Mouse (Mus musculus) left cerebral cortex, adult 11 months (tissue): ENCODE measurements around the gene Dhx8.

Source experiments
- DNase-seq: peaks from one replicate; pipeline ENCODE4 v3.0.0; 2022; ENCODE audit warnings: low spot score

Dhx8 gene

DNA sequence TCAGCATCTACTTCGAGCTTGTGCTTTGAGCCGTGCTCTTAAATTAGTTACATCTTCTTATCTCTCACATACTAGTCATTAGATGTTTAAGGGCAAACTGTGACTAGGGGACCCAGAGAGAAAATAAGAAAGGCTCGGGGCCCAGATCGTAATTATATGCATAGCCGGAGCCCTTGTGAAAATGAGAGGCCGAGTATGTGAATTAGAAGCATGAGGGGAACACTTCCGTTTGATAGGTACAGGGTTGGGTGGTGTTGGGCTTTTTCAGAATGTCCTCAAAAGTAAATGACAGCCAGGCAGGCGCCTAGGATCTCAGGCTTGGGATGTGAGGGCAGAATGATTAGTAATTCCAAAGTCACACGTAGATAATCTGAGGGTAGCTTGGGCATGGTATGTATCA is 877 bp downstream of the Dhx8 start:
- no peak for DNase-seq

DNA sequence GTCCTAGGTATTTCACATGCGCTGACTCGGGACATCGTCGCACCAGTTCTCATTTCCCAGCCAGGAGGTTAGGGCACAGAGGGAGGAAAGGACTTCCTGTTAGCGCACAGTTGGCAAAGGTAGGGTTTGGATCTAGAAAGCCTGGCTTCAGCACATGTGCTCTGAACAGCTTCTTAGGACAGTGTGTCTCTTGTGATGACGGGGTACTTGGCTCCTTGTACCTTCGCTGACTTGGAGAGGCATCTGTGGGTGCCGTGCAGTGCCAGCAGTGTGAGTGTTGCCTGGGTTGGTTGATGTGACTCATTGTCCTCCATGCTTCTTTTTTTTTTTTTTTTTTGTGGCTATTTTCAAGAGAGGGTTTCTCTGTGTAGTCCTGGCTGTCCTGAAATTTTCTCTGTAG is 23.9 kb downstream of the Dhx8 start:
- no peak for DNase-seq

DNA sequence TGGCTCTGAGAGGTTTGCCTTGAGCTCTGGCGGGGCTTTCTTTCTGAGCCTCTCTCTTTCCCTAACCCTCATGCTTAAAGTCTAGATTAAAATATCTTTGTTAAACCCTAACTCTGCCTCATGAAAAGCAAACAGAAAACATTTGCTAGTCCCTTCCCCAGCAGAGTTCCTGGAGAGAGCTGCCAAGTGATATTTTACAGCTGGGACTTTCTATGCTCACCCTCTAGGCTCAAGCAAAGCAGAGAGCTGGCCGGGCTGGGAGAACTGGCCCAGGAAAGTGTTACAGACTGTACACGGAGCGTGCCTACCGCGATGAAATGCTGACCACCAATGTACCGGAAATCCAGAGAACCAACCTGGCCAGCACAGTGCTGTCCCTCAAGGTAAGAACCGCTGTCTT is 24.6 kb downstream of the Dhx8 start:
- no peak for DNase-seq

DNA sequence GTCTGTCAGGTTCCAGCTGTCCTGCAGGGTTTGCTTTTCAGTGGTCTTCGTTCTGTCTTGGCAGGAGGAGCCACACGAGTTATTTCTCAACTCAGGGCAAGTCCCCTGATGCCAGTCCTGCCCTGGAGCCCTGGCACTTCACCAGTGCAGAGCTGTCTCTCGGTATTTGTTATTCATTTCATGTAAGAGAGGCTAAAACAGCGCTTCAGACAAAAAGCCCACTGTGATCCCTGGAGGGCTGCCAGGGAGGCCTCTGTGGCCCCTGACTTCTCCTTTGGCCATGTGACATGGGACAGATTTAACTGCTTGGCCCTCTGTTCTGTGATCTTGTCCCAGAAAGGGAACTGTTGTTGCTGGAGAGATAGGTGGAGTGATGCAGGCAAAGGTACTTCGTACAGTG is 25.7 kb downstream of the Dhx8 start:
- DNase-seq, result peak; percentile 37

DNA sequence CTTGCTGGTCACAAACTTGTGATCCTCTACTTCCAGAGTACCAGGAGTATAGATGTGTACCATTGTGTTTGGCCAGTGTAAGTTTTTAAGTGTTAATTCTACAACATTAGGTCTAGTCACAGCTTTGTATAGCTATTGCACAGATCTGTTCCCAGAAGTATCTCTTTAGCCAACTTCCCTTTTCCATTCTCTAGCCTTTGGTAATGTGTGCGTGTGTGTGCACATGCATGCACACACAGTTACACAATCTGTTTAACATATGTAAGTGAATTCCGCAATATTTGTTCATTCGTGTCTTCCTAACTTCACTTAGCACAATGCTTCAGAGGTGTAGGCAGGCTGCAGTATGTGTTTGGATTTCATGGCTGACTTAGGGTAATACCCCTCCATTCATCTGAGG is 26.8 kb downstream of the Dhx8 start:
- no peak for DNase-seq

DNA sequence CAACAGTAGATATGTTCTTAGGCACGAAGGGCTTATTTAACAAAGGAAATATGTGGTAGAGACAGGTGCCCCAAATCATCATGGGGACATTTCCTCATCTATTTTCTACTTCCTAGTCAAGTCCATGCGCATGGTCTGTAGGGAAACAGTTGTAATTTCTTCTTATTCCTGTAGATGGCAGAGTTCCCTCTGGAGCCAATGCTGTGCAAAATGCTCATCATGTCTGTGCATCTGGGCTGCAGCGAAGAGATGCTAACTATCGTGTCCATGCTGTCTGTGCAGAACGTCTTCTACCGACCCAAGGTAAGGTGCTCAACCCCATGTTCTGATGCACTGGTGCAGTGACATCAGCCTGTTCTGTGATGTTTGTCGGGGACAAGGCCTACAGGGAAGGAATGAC is 31.0 kb downstream of the Dhx8 start:
- peak; percentile 52 for DNase-seq

DNA sequence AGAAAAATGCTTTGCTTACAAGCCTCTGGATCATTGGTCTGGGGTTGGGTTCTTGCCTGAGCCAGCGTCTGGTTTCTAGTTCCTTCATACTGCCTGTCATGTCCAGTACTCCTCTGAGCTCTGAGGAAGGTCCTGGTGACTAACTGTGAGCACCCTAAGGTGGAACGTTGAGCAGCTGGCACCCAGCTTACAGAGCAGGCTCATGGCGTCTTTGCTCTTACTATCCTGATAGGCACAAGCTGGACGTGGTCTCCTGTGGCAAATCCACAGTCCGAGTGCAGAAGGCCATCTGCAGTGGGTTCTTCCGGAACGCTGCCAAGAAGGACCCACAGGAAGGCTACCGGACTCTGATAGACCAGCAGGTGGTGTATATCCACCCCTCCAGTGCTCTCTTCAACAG is 31.8 kb downstream of the Dhx8 start:
- no peak for DNase-seq

DNA sequence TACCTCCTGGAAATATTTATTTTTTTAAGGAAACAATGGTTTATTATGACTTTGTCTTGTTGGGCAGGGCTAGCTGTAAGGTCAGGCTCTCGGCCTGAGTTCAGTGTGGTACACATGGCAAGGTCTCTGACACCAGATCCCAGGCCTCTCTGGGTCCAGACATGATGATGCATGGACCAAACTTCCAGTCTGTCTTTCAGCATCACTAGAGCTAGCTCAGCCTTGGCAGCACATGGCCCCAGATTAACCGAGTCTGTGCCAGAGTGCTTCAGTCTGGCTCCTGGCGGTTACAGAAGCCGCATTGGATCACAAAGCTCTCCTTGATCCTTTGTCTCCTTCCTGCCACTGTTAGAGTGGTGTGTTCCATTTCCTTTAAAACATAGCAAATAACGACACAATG is 34.6 kb downstream of the Dhx8 start:
- no peak for DNase-seq

DNA sequence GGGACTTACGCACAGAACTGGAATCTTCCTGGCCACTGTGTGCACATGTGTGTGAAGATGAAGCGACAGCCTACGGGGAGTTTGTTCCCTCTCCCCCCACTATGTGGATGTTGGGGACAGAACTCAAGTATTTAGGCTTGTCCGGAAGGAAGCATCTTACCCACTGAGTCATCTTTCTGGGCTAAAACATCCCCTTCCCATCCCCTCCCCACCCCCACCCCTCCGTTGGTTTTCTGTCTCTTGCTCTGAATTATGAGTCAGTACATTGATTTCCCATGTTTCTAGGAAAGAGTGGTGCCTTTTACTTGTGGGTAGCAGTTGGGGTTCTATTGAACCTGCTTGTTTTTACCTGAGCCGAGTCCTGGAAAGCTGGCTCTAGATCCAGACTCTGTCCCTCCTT is 36.0 kb downstream of the Dhx8 start:
- no peak for DNase-seq

DNA sequence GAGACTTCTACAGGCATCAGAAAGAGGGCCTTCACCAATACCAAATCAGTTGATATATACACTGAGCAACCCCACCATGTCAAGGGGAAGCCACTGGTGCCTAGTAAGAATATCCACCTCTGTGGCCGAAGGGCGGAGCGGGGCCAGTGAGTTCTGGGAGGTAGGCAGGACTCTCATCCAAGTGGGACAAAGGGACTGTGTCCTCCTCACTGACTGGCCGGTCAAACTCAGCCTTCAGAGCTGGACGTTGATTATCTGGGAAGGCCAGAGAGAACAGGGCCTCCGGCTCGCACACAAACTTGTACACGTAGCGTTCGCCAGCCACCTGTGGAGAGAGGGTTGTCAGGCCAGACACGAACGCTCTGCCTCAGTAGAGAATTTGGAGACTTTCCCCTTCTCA is 37.5 kb downstream of the Dhx8 start:
- no peak for DNase-seq

DNA sequence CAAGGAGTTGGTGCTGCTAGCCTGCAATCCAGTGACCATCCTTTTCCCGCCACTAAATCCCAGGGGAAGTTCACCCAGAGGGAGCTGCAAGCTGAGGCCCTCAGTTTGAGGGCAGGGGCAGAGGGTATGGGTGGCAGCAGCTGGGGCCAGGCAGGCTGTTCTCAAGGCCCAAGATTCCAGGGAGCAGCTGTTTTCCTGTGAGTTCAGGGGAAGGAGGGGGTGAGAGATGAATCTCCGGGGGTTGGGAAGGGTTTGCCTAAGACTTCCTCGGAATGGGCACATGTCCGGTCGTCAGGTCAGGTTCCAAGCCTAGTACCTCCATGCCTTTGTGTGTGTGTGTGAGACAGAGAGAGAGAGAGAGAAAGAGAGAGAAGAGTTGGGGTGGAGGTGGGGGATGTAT is 39.3 kb downstream of the Dhx8 start:
- DNase-seq, result no peak

DNA sequence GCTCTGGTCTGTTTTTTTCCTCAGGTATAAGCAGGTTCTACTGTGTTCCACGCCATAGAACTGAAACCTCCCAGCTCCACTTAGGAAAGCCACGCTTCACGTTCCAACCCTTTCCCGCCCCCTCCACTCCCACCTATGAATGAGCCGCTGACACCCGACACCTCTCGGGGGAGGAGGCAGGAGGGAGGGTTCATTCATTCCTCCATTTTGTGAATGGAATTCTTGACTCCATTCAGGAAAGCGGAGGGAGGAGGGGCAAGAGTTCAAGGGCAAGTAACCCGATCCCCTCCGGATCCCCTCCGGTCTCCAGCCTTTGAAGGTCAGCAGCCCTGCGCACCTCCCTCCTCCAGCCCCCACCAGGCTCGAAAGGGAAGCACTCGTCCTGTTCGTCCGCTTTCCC is 39.7 kb downstream of the Dhx8 start:
- DNase-seq, result no peak

DNA sequence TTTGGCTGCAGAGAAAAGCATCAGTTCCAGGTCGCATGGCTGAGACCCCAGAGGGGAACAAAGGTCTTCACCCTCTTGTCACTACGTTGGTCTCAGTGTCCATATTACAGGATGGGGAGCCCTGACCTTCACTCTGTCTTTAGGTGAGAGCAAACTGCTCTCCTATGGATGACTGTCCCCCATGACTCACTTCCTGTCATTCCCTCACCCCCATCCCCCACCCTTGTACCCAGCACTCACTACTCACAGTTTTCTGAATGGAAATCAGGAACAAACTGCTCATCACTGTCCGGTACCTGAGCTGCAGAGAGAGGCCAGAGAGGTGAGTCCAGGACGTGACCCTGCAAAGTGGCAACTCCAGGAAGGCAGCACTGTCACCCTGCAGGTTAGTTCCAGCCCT is 44.1 kb downstream of the Dhx8 start:
- DNase-seq, result no peak

DNA sequence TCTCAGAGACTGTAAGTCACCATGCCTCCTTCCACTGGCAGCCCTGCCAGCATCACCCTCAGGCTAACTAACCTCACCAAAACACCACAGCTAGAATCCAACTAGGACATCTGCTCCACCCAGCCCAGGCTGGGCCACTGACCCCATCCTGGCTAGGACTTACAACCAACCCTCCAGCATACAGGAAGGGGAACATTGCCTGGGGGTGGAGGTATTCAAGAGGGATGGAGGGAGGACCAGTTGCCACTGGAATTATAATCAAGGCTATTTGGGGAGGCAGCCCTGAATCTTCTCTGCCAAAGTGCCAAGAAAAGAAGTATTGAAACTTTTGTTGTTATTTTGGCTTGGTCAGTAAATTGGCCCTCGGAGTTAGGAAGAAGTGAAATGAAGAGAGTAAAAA is 50.4 kb downstream of the Dhx8 start:
- DNase-seq, result no peak

DNA sequence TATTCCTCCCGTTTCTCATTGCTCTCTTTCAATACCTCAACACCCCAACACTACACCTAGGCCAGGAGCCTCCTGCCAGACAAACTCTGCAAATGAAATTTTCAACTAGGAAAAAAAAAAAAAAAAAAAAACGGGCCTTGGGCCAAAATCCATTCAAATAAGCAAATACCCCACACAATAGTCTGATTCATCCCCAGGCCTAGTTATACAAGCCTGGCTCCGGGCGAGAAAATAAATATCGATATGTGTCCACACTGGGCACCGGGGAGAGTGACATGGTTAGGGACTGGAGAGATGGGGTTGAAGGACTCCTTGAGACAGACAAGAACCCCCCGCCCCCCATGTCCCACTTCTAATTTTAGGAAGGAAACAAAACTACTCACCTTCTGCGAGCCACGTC is 50.9 kb downstream of the Dhx8 start:
- DNase-seq, result no peak

DNA sequence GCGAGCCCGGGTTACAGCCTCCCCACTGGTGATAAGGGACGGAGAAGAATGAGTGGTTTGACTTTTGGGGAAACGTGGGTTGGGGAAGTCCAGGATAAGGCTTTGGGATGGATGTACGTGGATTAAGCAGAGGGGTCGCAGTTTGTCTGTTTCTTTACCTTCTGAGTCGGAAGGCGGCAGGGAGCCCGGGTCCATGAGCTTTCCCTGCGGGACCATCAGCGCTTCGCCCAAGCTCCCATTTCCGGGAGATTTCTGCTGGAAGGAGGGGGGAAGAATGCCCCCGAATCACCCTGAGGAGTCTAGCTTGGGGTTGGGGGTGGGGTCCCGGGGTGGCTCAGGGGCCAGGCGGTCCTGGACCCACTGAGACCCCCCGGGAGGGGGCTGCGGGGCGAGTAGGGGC is 51.4 kb downstream of the Dhx8 start:
- no peak for DNase-seq

DNA sequence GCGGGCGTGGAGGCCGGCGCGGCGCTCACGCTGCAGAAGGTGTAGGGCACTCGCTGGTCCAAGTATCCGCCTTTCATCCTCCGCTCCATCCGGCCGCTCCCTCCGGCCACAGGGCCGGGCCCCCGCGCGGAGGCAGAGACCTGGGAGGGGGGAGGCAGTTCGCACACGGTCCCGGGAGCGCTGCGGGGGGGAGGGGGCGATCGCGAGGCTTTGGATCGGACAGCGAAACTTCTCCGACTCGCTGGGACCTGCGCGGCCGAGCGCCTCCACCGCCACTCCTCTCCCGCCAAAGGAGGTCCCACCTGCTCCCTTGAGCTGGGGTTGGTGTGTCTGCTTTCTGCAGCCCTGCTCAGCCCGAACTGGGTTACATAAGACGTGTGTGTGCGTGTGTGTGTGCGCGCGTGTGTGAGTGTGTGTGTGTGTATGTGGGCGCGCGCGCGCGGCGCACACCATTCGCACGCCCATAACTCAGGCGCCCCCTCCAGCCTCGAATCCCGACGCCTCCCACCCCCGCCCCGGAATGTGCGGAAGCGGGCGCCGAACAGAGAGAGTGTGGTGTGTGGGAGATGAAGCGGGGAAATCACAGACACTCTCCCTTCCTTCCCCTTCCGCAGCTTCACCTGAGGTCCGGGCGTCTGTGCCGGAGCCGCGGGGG is 51.9 kb downstream of the Dhx8 start:
- peak; percentile 26 for DNase-seq

DNA sequence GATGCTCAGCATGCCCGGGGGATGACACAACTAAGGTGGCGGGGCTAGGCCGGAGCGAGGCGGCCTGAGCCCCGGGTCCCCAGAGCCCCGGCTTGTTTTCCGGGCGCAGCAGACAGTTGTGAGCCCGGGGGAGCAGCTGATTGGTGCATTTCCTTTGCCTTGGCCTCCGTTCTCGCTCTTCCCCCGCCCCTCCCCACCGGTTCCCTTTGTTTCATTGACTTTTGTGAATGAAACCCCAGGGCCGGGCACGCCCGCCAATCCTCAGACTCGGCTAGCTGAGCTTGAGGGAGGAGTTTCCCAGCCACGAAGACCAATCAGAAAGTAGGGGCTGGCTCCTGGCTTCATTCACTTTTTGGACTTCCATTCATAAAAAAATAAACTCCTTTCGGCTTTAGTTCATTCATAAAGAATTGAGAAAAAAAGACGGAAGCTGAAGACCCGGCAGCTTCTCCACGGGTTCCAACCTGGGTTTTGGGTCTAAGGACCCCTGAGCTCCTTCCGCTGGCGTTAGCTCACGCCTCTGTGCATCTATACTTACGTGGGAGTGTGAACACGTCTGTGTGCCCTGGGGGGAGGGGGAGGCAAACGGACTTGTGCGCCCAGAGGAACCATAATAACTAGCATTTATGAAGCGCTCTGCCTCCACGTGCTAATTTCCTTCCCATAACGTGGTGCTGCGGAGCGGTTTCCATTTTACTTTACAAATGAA is 52.6 kb downstream of the Dhx8 start, which contains the start of gene Etv4:
TSS of gene Etv4 (minus strand) at position 229 of the 709 bp plus-strand sequence.
- peak; percentile 82 for DNase-seq

DNA sequence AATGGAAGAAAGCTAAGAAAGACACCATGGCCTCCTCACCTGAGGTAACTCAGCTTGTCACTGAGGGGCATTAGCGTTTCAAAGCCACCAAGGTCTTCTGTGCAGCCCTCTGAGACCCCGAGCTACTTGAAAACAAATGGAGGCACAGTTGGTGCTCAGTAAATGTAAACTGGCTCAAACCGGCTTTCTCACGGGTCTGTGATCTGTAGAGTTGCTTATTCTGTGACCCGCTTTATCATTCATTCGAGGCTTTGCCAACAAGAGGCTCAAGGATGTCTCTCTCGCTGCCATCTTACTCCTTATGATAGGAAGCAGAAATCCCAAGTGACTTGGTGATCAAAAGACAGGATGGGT is 53.1 kb downstream of the Dhx8 start:
- DNase-seq, result no peak

DNA sequence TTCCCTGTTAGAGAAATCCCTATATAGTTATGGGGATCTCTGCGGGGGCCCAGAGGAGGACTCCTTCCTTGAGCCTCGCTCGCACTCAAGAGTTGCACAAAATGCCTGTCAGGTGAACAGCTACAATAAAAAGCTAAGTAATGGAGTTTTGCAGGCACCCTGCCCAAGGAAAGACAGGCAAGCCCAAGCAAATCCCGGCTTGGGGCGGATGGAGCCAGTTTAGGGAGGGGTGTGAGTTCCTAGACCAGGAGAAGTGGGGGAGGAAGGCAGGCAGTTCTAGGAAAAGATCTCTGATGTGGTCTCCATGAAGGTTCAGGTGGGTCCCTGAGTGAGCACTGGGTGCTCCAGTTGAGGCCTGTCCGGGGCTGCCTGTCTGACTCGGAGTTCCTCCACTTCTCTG is 53.9 kb downstream of the Dhx8 start:
- no peak for DNase-seq

DNA sequence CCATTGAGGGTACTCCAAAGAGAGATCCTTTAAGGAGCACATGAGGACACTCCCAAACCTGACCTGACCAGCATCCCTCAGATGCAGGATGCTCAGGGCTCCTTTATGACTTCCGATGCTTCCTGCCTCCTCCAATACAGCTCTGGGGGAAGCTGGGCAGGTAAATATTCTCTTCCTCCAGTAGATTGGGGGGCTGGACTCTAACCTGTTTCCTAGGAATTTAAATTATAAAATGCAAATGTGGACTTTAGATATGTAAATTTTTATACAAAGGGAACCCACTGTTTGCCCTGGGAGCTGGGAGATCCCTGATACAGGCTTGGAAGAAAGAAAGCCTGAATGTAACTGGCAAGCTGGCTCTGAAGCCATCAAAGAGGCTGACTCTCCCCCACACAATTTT is 54.7 kb downstream of the Dhx8 start:
- DNase-seq, result no peak

DNA sequence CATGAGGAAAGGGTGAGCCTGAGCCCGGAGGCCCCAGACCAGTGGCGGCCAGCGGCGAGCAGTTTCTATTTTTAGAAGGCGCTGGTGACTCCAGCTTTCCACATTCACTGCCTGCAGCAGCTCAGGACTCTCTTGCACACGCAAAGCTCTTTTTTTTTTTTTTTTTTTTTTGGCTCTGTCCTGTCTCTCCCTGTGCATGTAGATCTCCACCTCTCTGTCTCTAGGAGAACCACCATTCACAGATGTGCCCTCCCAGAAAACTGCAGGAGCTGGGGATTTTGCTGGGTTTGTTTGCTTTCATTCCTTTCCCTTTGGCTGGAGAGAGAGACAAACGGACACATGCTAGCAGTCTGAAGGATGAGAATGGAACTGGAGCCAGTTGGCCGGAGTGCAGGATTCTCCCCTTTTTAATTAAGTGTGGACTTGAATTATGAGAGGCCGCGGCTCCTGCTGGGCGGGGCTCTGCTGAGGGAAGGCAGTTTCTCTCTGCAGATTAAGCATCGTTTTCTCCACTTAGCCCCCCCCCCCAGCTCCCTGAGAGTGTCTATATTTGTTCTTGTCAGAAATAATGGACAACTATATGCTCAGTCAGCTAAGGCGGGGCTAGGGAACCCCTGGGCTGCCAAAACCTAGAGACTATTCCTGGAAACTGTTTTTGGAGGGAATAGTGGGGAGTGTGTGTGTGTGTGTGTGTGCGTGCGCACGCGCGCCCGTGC is 58.2 kb downstream of the Dhx8 start:
- DNase-seq, result no peak

DNA sequence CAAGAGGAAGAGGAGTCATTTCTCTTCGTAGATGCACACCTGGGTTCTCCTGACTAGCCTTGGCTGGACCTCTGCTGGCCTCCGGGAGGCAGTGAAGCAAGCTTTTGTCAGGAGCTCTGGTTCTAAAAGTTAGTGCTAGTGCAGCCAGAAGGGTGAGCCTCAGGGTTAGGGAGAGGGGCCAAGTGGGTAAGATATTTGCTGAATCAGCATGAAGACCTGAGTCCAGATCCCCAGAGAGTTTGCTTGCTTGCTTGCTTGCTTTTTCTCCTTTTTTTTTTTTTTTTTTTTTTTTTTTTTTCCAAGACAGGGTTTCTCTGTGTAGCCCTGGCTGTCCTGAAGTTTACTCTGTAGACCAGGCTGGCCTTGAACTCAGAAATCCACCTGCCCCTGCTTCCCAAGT is 64.6 kb downstream of the Dhx8 start:
- no peak for DNase-seq

DNA sequence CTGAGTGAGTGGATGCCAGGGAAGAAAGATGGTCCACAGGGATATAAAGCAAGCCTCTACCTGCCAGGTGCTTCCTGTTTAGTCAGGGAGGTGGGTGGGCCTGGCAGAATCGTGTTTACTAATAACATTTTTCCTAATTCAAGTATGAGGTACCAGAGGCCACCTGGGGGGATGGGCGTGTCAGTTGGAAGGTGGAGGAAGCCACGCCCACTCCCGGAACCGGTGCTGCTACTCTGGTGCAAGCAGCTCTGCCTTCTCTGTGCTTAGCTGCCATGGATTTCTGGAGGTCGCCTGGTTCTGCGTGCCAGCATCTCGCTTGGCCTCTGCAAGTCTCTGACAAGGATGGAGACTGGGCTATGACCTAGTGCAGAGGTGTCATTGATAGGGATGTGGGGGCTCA is 65.4 kb downstream of the Dhx8 start:
- no peak for DNase-seq
